Mouse (Mus musculus) midbrain, embryonic 15.5 days (tissue): ENCODE data around the gene Ss18l1. TPM values are rescaled to one million over a fixed set of nuclear protein-coding genes. Genes with fewer than 3 reads are reported as not detected.
A peak's percentile ranks its signal among the peaks of the same experiment; 100 is the strongest.

Experiments
- ATAC-seq: fragments of 200-750 bp; cut with Nextera tagmentation; replicated peaks from 2 replicates; pipeline ENCODE4 v1.8.0; 2017; ENCODE audit warnings: moderate TSS enrichment
- H3K27ac ChIP-seq: fragments of 300-500 bp; sonication (generic); 2 replicates; pipeline ENCODE4 v1.5.1; 2015; ENCODE audit warnings: mild to moderate bottlenecking, inconsistent platforms
- H3K27me3 ChIP-seq: fragments of 300-500 bp; sonication (generic); replicated peaks from 2 replicates; pipeline ENCODE4 v1.6.1; 2015; ENCODE audit warnings: inconsistent platforms
- H3K36me3 ChIP-seq: fragments of 300-500 bp; sonication (generic); replicated peaks from 2 replicates; pipeline ENCODE4 v1.6.1; 2015; ENCODE audit warnings: inconsistent platforms
- H3K4me1 ChIP-seq: fragments of 300-500 bp; sonication (generic); 2 replicates; pipeline ENCODE4 v1.6.1; 2015; ENCODE audit warnings: inconsistent platforms
- H3K4me2 ChIP-seq: fragments of 300-500 bp; sonication (generic); 2 replicates; pipeline ENCODE4 v1.6.1; 2015; ENCODE audit warnings: inconsistent platforms, mild to moderate bottlenecking, moderate library complexity
- H3K4me3 ChIP-seq: fragments of 300-500 bp; sonication (generic); 2 replicates; pipeline ENCODE4 v1.5.1; 2015; ENCODE audit warnings: mild to moderate bottlenecking, inconsistent platforms
- H3K9ac ChIP-seq: fragments of 300-500 bp; sonication (generic); 2 replicates; pipeline ENCODE4 v1.6.1; 2015; ENCODE audit warnings: mild to moderate bottlenecking, inconsistent platforms
- H3K9me3 ChIP-seq: fragments of 300-500 bp; sonication (generic); 2 replicates; pipeline ENCODE4 v1.6.1; 2016; ENCODE audit warnings: inconsistent platforms
- WGBS: fragments of 180-500 bp; shearing (Covaris S2); methylation state at CpG from one replicate; pipeline ENCODE4 v1.1.7; 2015; ENCODE audit warnings: mixed read lengths; 5-methylcytosine and 5-hydroxymethylcytosine counted together
- polyA plus RNA-seq: library from polyadenylated mRNA; unstranded; fragments of >200 nt; fragmentation: Nextera tagmentation; extraction: Ambion mirVana; gene quantifications from 2 replicates; pipeline ENCODE4 v1.2.1, GENCODE M21; 2015

Ss18l1 gene
- polyA plus RNA-seq, 1 experiment from 2014 or later = 73.0 TPM

DNA sequence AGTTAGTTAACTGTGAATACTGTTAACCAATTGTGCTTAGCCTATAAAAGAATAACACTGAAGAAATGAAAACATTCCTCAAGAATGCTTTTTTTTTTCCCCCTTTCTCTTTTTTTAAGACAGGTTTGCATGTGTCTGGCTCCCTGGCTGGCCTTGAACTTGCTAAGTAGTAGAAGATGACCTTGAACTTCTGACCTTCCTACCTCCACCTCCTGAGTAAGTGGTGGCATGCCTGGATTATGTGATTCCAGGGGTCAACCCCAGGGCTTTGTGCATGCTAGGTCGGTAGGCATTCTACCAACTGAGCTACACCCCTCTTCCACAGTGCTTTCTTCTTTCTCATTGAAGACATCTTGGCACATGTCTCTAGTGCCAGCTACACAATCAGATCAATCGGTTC lies 29.4 kb downstream of the Ss18l1 start:
- peaks cover 15% of the 10 kb centered on the region for H3K4me1 ChIP-seq
- H3K9ac ChIP-seq = no peak overlapping the region
- H3K9me3 ChIP-seq = no peaks in the 10 kb centered on the region
- ATAC-seq = no peak
- H3K27ac ChIP-seq = no peak overlapping the region
- H3K4me3 ChIP-seq = no peak overlapping the region
- H3K4me2 ChIP-seq = peak overlapping the region; percentile 75
- H3K36me3 ChIP-seq = peaks cover 17% of the 10 kb centered on the region; the same call in 1 of the 2 replicates
- 76% methylated on average over 2 of the region's 2 CpGs for WGBS
- H3K27me3 ChIP-seq = no peaks in the 10 kb centered on the region

- Histone ChIP-seq H3K9me3 (no peaks in the 10 kb centered on the region), H3K9ac (no peak overlapping the region), H3K4me1 (peaks cover 15% of the 10 kb centered on the region), H3K36me3 (peaks cover 9% of the 10 kb centered on the region; the same call in 1 of the 2 replicates), H3K27me3 (no peaks in the 10 kb centered on the region), H3K4me2 (no peak overlapping the region), H3K4me3 (no peak overlapping the region), H3K27ac (no peak overlapping the region)
- 90% methylated on average over 7 of the region's 7 CpGs for WGBS
- no peak for ATAC-seq
These were observed 30.6 kb downstream of the Ss18l1 start for GRCm38 (mm10) chr2:180072886-180073285.

GRCm38 (mm10) chr2:180077622-180078021 lies 35.3 kb downstream of the Ss18l1 start:
- H3K27ac ChIP-seq = no peak overlapping the region
- no peak overlapping the region for H3K9ac ChIP-seq
- no peaks in the 10 kb centered on the region for H3K9me3 ChIP-seq
- no peak overlapping the region for H3K4me2 ChIP-seq
- H3K4me1 ChIP-seq = no peaks in the 10 kb centered on the region
- no peak overlapping the region for H3K4me3 ChIP-seq
- ATAC-seq = no peak
- 0 out of 2 replicates have a peak, but pooled peaks cover 3% of the 10 kb centered on the region for H3K36me3 ChIP-seq
- no peaks in the 10 kb centered on the region for H3K27me3 ChIP-seq
- WGBS = 68% methylated on average over 3 of the region's 3 CpGs

- Histone ChIP-seq H3K36me3 (0 out of 2 replicates have a peak, but pooled peaks cover 3% of the 10 kb centered on the region), H3K9me3 (no peaks in the 10 kb centered on the region)
- WGBS = 94% methylated on average over 8 of the region's 8 CpGs
These were observed 38.4 kb downstream of the Ss18l1 start for GRCm38 (mm10) chr2:180080680-180081079.

GRCm38 (mm10) chr2:180083063-180083462 lies 40.8 kb downstream of the Ss18l1 start:
- H3K9ac ChIP-seq = no peak overlapping the region
- H3K4me1 ChIP-seq = no peaks in the 10 kb centered on the region
- no peak overlapping the region for H3K4me2 ChIP-seq
- no peaks in the 10 kb centered on the region for H3K27me3 ChIP-seq
- no peak overlapping the region for H3K27ac ChIP-seq
- ATAC-seq = no peak
- no peaks in the 10 kb centered on the region for H3K9me3 ChIP-seq
- no peak overlapping the region for H3K4me3 ChIP-seq
- H3K36me3 ChIP-seq = 0 out of 2 replicates have a peak, but pooled peaks cover 3% of the 10 kb centered on the region
- 91% methylated on average over 10 of the region's 10 CpGs for WGBS

More at GRCm38 (mm10) chr2:180080680-180081079, 38.4 kb downstream of the Ss18l1 start:
- H3K27ac ChIP-seq = no peak overlapping the region
- H3K9ac ChIP-seq = no peak overlapping the region
- no peak for ATAC-seq
- no peaks in the 10 kb centered on the region for H3K4me1 ChIP-seq
- H3K27me3 ChIP-seq = no peaks in the 10 kb centered on the region
- H3K4me3 ChIP-seq = no peak overlapping the region
- H3K4me2 ChIP-seq = no peak overlapping the region

DNA sequence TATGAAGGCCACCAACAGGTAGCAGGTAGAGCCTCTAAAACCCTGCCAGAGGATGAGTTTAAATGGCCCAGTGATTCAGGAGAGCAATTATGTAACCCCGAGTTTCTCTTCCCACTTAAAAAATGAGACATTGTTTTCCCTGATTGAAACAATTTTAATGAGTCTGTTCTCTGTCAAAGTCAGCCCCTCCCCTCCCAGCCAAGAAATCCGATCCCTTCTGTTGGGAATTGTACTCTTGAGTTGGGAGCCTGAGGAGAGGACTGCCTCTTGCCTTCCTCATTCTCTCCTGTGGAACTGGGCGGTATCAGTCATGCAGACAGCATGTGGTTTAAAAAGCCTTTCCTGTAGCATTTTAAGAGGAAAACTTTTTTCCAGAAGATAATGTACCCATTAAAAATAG lies 42.3 kb downstream of the Ss18l1 start:
- Histone ChIP-seq H3K4me1 (no peaks in the 10 kb centered on the region), H3K9ac (no peak overlapping the region), H3K27ac (no peak overlapping the region), H3K27me3 (no peaks in the 10 kb centered on the region), H3K9me3 (no peaks in the 10 kb centered on the region), H3K4me3 (no peak overlapping the region), H3K4me2 (no peak overlapping the region), H3K36me3 (0 out of 2 replicates have a peak, but pooled peaks cover 3% of the 10 kb centered on the region)
- WGBS = 48% methylated on average over 3 of the region's 3 CpGs
- ATAC-seq = no peak

- no peak for ATAC-seq
- no peak overlapping the region for H3K9ac ChIP-seq
- no peak overlapping the region for H3K27ac ChIP-seq
- no peak overlapping the region for H3K4me3 ChIP-seq
- H3K36me3 ChIP-seq = 0 out of 2 replicates have a peak, but pooled peaks cover 3% of the 10 kb centered on the region
- no peaks in the 10 kb centered on the region for H3K27me3 ChIP-seq
- H3K4me2 ChIP-seq = no peak overlapping the region
- no peaks in the 10 kb centered on the region for H3K4me1 ChIP-seq
- H3K9me3 ChIP-seq = no peaks in the 10 kb centered on the region
- WGBS = 74% methylated on average over 16 of the region's 16 CpGs
These were observed 43.8 kb downstream of the Ss18l1 start for GRCm38 (mm10) chr2:180085926-180086636.

DNA sequence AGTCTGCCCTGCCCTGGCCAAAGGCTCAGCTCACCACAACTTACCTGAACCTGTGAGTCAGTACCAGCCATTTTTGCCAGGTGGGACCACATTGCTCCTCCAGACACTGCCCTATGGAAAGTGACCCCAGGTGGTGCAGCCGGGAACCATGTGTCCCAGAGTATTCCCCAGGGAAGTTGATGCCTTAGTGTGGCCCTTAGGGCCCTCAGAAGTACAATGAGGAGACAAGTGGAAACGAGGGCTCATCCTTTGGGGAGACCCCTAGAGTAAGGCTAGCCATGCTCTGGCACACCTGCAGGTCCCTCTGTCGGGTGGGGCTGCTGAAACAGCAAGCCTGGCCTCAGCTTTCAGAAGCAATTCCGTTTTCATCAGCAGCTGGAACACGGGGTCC lies 44.3 kb downstream of the Ss18l1 start:
- no peak overlapping the region for H3K9ac ChIP-seq

DNA sequence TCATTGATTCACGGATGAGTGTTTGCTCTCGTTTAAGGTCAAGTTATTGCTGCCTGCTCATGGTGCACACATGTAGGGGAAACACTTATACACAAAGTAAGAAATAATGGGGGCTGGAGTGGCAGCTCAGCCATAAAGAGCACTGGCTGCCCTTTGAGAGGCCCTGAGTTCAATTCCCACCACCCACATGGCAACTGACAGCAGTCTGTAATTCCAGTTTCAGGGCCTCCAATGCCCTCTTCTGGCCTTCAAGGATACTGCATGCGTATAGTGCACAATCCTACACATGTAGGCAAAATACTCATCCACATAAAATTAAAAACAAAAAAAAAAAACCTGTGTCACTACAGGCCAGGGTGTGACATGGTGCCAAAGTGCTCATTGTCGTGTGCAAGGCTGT lies 45.2 kb downstream of the Ss18l1 start:
- no peaks in the 10 kb centered on the region for H3K27me3 ChIP-seq
- no peak overlapping the region for H3K27ac ChIP-seq
- no peaks in the 10 kb centered on the region for H3K9me3 ChIP-seq
- H3K36me3 ChIP-seq = no peaks in the 10 kb centered on the region
- no peaks in the 10 kb centered on the region for H3K4me1 ChIP-seq
- no peak for ATAC-seq
- no peak overlapping the region for H3K4me3 ChIP-seq
- H3K4me2 ChIP-seq = no peak overlapping the region
- no peak overlapping the region for H3K9ac ChIP-seq
- WGBS = 90% methylated on average over 4 of the region's 4 CpGs

More for the DNA sequence above, 44.3 kb downstream of the Ss18l1 start:
- no peaks in the 10 kb centered on the region for H3K27me3 ChIP-seq
- ATAC-seq = no peak
- no peak overlapping the region for H3K4me2 ChIP-seq
- H3K36me3 ChIP-seq = 0 out of 2 replicates have a peak, but pooled peaks cover 3% of the 10 kb centered on the region
- 77% methylated on average over 5 of the region's 5 CpGs for WGBS
- no peaks in the 10 kb centered on the region for H3K4me1 ChIP-seq
- no peaks in the 10 kb centered on the region for H3K9me3 ChIP-seq
- no peak overlapping the region for H3K4me3 ChIP-seq
- H3K27ac ChIP-seq = no peak overlapping the region

- no peak overlapping the region for H3K4me2 ChIP-seq
- H3K9ac ChIP-seq = no peak overlapping the region
- H3K4me3 ChIP-seq = no peak overlapping the region
- 71% methylated on average over 11 of the region's 11 CpGs for WGBS
- H3K36me3 ChIP-seq = no peaks in the 10 kb centered on the region
- ATAC-seq = no peak
- H3K9me3 ChIP-seq = no peaks in the 10 kb centered on the region
- H3K27me3 ChIP-seq = no peaks in the 10 kb centered on the region
- no peak overlapping the region for H3K27ac ChIP-seq
- H3K4me1 ChIP-seq = no peaks in the 10 kb centered on the region
These were observed 48.0 kb downstream of the Ss18l1 start for GRCm38 (mm10) chr2:180090285-180090684.

GRCm38 (mm10) chr2:180095711-180096110 lies 53.4 kb downstream of the Ss18l1 start:
- Histone ChIP-seq H3K36me3 (no peaks in the 10 kb centered on the region), H3K4me1 (peaks cover 8% of the 10 kb centered on the region), H3K4me3 (no peak overlapping the region), H3K4me2 (no peak overlapping the region), H3K27me3 (peaks cover 9% of the 10 kb centered on the region; the same call in 1 of the 2 replicates), H3K9me3 (no peaks in the 10 kb centered on the region), H3K27ac (no peak overlapping the region), H3K9ac (no peak overlapping the region)
- ATAC-seq = no peak; the same call in 1 of the 2 replicates
- 37% methylated on average over 5 of the region's 5 CpGs for WGBS

- Histone ChIP-seq H3K4me3 (no peak overlapping the region), H3K27me3 (peaks cover 20% of the 10 kb centered on the region), H3K9ac (no peak overlapping the region), H3K27ac (no peak overlapping the region), H3K4me2 (no peak overlapping the region), H3K4me1 (peaks cover 10% of the 10 kb centered on the region), H3K36me3 (no peaks in the 10 kb centered on the region), H3K9me3 (no peaks in the 10 kb centered on the region)
- WGBS = 37% methylated on average over 3 of the region's 3 CpGs
- no peak for ATAC-seq
These were observed 55.3 kb downstream of the Ss18l1 start for GRCm38 (mm10) chr2:180097585-180097984.

DNA sequence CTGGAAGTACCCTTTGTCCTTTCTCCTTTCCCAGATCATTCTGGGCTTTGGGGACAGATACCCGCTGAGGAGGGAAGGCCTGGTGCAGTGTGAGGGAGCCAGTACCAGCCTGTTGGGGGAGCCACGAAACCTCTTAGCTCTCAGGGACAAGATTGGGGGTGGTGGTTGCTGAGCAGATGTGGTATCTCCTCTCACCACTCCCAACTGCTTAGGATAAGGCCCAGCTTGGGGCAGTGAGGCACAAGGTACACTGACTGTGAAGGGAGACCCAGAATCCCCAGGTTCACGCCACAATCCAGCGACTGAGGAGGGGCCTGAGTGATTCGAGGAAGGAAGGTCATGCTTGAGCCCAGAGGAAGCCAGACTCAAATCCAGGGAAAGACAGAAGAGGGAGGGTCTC lies 55.9 kb downstream of the Ss18l1 start:
- Histone ChIP-seq H3K27ac (no peak overlapping the region), H3K36me3 (no peaks in the 10 kb centered on the region), H3K9me3 (no peaks in the 10 kb centered on the region), H3K4me2 (no peak overlapping the region), H3K27me3 (peaks cover 24% of the 10 kb centered on the region), H3K4me3 (no peak overlapping the region), H3K4me1 (peaks cover 15% of the 10 kb centered on the region), H3K9ac (no peak overlapping the region)
- ATAC-seq = no peak
- WGBS = 37% methylated on average over 5 of the region's 5 CpGs
